Mouse (Mus musculus) E14TG2a.4 (cell line): Measurements from ENCODE around the gene Tfcp2.

Experiments used
- CTCF ChIP-seq: conservative IDR thresholded peaks from 2 replicates; pipeline ENCODE4 v1.5.1; 2014; ENCODE audit warnings: low read length
- NANOG ChIP-seq: IDR thresholded peaks from 2 replicates; pipeline ENCODE4 v1.6.1; 2014; ENCODE audit warnings: borderline replicate concordance, low read length, mixed read lengths

DNA sequence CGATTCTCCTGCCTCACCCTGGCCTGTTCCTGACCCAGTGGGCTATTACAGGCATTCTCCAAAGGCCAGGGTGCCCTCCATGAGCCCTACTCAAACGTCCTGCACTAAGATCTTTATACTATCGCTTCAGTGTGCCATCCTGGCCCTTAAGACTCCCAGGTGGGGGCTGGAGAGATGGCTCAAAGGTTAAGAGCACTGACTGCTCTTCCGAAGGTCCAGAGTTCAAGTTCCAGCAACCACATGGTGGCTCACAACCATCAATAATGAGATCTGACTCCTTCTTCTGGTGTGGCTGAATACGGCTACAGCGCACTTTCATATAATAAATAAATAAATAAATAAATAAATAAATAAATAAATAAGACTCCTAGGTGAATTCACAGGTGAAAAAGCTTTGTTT, 41.0 kb upstream of the Tfcp2 start:
- TF ChIP-seq CTCF = no peak
- TF ChIP-seq NANOG = no peak
